Mouse (Mus musculus): ENCODE measurements around the gene Gm15557.
A peak's percentile ranks its signal among the peaks of the same experiment; 100 is the strongest.

The Gm15557 gene

DNA sequence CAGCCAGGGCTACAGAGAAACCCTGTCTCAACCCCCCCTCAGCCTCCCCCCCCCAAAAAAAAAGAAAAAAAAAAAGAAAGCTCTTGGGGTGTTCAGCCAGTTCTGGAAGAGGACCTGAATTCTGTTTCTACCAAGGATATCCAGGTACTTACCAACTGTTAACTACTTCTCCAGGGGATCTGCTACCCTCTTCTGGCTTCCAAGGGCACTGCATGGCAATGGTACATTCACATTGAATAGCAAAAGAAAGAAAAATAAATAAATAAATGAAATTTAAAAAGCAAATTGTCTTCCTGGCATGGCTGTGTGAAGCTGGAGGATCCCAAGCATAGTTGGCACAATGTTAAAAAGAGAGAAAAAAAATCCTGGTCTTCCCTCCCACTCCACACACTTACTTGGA lies 11.5 kb downstream of the Gm15557 start:
- DNase-seq = peak; percentile 71 to 87

DNA sequence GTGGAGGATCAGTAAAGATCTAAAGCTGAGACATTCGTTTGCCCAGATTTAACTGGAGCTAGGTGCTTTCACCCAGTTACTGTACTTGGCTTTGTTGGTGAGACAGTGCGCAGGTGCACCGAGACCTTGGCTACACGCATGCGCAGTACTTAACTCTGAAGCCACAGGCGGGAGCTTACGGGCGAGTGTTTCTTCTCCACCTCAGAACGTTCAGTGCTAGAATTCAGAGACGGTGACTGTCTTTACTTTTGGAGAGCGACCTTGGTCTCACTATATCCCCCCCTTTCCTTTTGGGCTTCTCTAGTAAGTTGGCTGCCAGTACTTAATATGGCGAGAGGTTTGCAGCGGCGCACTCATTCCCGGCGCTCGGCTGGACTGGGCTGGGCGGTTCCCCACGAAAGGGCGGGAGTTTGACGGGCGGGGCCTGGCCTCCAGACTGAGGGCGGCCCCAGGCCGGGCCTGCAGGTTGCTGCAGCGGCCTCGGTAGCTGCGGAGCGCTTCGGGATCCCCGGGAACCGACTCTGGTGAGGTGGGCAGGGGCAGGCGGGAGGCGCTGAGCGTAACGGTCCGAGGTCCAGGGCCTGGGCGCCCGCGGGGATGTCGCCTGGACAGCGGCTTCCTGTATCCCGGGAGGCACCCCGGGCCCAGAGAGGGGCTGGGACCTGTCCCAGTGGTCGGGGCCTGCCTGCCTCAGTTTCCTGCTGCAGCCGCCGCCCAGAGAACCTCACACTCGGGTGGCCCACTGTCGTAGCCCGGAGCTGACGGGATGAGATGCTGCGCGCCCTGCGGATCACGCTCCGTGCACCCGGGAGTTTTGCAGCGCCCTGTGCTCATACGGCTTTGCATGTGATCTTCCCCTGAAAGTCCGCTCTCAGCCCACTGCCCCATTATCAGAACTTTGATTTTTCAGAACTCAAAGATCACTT lies 15.9 kb downstream of the Gm15557 start, which contains the start of gene Cep250:
Gene Cep250, plus strand, starts transcription at position 325 of the 926 bp plus-strand sequence.
- peak; percentile 92 to 94 for DNase-seq

DNA sequence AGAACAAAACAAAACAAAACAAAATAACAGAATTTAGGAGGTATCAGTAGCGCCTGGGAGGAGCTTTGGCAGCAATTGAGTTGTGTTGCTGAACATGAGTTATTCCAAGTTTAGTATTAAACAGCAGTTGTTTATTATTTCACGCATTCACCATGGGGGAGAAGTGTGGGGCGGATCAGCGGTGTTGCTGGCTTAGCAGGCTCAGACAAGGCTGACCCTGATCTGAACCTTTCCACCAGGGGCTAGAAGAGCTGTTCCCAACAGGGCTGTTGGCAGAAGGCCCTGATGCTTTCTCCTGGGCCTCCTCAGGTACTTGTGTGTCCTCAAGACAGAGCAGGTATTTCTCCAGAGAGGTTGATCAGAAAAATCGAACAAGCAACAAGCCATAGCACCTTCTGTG lies 19.5 kb downstream of the Gm15557 start:
- no peak for DNase-seq

DNA sequence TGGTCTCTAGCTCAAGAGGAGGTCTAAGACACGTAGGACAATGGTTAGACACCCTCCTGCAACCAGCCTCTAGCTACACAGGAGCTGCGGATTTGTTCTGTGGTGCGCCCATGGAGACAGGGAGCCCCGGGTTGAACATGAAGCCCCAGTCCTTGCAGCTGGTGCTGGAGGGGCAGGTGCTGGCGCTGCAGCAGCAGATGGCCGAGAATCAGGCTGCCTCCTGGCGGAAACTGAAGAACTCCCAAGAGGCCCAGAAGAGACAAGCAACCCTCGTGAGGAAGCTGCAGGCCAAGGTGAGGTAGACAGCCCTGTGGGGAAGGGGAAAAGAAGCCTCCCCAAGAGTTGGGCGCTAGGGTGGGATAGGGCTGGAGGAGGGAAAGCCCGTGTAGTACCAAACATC lies 21.3 kb downstream of the Gm15557 start:
- no peak for DNase-seq

DNA sequence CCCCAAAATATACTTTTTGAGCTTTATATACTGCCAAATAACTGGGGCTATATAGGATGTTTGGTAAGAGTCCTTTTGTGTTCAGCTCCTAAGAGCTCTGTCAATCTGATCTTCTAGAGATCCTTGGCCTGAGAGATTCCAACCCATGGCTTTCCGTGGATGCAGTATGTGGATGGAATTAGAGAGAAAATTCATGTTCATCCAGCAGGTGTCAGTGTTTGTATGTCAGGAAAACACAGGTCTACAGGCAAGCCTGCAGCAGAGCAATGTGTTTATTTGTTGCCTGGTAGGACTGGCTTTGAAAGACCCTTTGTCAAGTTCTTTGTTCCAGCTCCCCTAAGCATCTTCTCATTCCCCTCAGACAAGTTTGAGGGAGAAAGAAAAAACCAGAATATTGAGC lies 22.5 kb downstream of the Gm15557 start:
- peak; percentile 32 to 43 for DNase-seq

DNA sequence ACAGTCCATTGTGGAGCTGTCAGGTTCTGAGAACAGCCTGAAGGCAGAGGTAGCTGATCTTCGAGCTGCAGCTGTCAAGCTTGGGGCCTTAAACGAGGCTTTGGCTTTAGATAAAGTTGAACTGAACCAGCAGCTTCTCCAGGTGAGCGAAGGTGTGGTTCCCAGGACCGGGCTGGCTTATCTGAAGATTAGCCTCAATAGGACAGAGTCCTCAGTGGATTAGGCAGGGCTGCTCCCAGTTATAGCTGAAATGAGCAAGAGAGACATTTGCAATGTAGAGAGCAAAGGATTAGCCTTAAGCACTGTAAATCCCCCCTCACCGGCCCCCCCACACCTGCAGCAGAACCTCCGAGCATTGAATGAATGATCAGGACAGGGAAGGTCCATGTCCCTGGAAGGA lies 32.8 kb downstream of the Gm15557 start:
- DNase-seq = no peak

DNA sequence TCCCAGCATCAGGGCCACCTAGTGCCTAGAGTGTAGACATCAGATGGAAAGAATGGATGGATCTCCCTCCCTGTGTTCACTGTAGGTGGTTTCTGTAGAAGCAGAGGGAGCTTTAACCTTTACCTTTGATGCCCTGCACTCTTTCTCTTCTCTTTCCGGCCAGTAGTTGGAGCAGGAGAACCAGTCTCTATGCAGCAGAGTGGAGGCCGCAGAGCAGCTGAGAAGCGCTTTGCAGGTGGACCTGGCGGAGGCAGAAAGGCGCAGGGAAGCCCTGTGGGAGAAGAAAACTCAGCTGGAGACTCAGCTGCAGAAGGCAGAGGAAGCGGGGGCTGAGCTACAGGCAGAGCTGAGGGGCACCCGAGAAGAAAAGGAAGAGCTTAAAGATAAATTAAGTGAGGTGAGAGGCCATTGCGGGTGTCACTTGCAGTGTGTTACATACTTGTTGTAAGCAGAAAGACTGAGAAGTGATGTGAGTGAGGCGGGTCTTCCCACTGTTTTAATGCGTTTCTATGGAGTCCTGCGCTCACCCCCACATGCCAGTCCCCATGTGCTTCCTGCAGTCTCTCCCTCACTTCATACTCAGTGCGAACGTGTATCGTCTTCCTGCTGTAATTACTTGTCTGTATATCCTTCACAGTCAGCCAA lies 33.7 kb downstream of the Gm15557 start:
- DNase-seq = no peak

DNA sequence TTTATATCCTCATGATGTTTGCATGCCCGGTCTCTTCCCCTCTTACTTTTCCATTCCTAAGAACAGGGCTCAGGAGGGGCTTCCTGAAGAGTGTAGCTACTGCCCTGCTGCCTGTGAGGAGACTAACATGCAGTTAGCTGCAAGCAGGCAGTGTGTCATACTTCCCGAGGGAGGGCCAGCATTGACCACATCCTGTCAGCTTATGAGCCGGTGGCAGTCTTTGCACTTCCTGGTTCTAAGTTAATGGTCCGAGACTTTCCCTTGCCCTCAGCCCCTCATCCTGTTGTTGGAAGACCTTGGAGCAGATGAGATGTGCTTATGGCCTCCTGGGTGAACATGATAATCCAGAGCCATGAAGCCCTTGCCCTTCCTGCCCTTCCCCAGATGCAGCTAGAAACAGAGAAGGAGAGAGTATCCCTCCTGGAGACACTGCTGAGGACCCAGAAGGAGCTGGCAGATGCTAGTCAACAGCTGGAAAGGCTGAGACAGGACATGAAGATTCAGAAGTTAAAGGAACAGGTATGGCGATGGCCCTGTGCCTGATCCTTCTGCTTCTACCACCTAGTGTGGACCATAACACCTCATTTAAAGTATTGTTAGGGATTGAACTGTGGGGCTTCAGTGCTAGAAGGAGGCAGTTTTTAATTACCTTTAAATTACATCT lies 38.9 kb downstream of the Gm15557 start:
- no peak for DNase-seq

DNA sequence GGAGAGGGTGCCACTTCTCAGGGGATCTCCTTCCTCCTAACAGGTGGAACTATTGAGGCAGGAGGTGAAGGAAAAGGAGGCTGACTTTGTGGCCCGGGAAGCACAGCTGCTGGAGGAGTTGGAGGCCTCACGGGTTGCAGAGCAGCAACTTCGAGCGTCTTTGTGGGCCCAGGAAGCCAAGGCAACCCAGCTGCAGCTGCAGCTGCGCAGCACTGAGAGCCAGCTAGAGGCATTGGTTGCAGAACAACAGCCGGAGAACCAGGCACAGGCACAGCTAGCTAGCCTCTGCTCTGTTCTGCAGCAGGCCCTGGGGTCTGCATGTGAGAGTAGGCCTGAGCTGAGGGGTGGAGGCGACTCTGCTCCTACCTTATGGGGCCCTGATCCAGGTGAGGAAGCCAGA lies 45.2 kb downstream of the Gm15557 start:
- no peak for DNase-seq

DNA sequence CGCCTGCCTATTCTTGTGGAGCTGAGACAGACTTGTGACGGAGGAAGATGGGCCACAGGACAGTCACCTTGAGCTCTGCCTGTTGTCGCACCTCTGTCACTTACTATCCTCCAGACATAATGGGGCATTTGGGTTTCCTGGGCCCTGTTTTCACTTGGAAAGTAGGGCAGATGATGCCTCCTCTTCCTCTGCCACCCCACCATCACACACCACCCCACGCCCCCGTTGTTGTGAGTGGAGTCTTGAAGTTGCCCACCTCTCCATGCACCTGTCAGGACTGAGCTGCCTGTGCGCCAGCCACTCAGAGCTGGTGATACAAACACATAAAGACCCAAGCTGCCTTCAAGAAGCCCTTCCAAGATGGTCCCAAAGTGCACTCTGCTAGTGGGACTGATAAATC lies 46.6 kb downstream of the Gm15557 start:
- no peak for DNase-seq

DNA sequence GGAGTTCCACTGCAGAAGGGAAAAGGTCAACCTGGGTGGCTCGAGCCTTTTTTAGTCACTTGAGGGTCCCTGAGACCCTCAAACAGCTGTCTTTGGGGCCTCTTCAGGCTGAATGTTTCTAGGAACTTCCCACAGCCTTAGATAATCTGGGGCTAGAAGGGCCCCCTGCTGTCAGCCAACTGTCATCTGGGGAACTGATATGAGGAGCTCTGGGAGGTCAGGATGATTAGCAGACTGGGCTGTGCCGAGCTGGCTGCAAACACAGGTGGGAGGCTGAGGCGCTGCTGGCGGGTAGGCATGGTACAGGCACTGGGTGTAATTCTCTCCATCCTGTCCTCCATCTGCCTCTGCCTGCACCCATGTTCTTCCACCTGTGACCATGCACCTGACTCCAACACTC lies 48.6 kb downstream of the Gm15557 start:
- peak; percentile 73 to 77 for DNase-seq

DNA sequence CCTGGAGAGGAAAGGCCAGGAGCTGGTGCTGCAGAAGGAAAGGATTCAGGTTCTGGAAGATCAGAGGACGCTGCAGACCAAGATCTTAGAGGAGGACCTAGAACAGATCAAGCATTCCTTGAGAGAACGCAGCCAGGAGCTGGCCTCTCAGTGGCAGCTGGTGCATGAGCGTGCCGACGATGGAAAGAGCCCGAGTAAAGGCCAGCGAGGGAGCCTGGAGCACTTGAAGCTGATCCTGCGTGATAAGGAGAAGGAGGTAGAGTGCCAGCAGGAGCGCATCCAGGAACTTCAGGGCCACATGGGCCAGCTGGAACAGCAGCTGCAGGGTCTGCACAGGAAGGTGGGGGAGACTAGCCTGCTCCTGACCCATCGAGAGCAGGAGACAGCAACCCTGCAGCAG lies 50.6 kb downstream of the Gm15557 start:
- DNase-seq = peak; percentile 37 to 49

DNA sequence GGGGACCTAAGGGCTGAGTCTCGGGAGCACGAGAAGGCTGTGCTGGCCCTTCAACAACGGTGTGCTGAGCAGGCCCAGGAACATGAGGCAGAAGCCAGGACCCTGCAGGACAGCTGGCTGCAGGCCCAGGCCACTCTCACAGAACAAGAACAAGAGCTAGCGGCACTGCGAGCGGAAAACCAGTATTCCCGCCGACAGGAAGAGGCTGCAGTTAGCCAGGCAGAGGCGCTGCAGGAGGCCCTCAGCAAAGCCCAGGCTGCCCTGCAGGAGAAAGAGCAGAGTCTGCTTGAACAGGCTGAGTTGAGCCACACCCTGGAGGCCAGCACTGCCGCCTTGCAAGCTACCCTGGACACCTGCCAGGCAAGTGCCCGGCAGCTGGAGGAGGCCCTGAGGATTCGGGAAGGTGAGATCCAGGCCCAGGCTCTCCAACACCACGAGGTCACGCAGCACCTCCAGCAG lies 51.4 kb downstream of the Gm15557 start:
- peak; percentile 96 to 97 for DNase-seq

Data from cerebellum, adult 18-20 months (tissue).